Mouse (Mus musculus) midbrain, embryonic 15.5 days (tissue): ENCODE measurements around the gene Nub1. TPM values are rescaled to one million over a fixed set of nuclear protein-coding genes. Genes with fewer than 3 reads are reported as not detected.

Experiments
- ATAC-seq: fragments of 200-750 bp; cut with Nextera tagmentation; replicated peaks from 2 replicates; pipeline ENCODE4 v1.8.0; 2017; ENCODE audit warnings: moderate TSS enrichment
- H3K27ac ChIP-seq: fragments of 300-500 bp; sonication (generic); 2 replicates; pipeline ENCODE4 v1.5.1; 2015; ENCODE audit warnings: mild to moderate bottlenecking, inconsistent platforms
- H3K27me3 ChIP-seq: fragments of 300-500 bp; sonication (generic); replicated peaks from 2 replicates; pipeline ENCODE4 v1.6.1; 2015; ENCODE audit warnings: inconsistent platforms
- H3K36me3 ChIP-seq: fragments of 300-500 bp; sonication (generic); replicated peaks from 2 replicates; pipeline ENCODE4 v1.6.1; 2015; ENCODE audit warnings: inconsistent platforms
- H3K4me1 ChIP-seq: fragments of 300-500 bp; sonication (generic); 2 replicates; pipeline ENCODE4 v1.6.1; 2015; ENCODE audit warnings: inconsistent platforms
- H3K4me2 ChIP-seq: fragments of 300-500 bp; sonication (generic); 2 replicates; pipeline ENCODE4 v1.6.1; 2015; ENCODE audit warnings: inconsistent platforms, mild to moderate bottlenecking, moderate library complexity
- H3K4me3 ChIP-seq: fragments of 300-500 bp; sonication (generic); 2 replicates; pipeline ENCODE4 v1.5.1; 2015; ENCODE audit warnings: mild to moderate bottlenecking, inconsistent platforms
- H3K9ac ChIP-seq: fragments of 300-500 bp; sonication (generic); 2 replicates; pipeline ENCODE4 v1.6.1; 2015; ENCODE audit warnings: mild to moderate bottlenecking, inconsistent platforms
- H3K9me3 ChIP-seq: fragments of 300-500 bp; sonication (generic); 2 replicates; pipeline ENCODE4 v1.6.1; 2016; ENCODE audit warnings: inconsistent platforms
- WGBS: fragments of 180-500 bp; shearing (Covaris S2); methylation state at CpG from one replicate; pipeline ENCODE4 v1.1.7; 2015; ENCODE audit warnings: mixed read lengths; 5-methylcytosine and 5-hydroxymethylcytosine counted together
- polyA plus RNA-seq: library from polyadenylated mRNA; unstranded; fragments of >200 nt; fragmentation: Nextera tagmentation; extraction: Ambion mirVana; gene quantifications from 2 replicates; pipeline ENCODE4 v1.2.1, GENCODE M21; 2015

Gene Nub1
- 47.5 and 48.7 TPM in 2 replicates for polyA plus RNA-seq

GRCm38 (mm10) chr5:24685366-24686093 is at the start of gene Nub1:
Gene Nub1, plus strand, starts transcription at chr5:24685532.
- Histone ChIP-seq H3K9ac (peak within 1 kb of the TSS; percentile 89), H3K4me3 (peak within 1 kb of the TSS; percentile 99), H3K27me3 (no peaks in the 10 kb centered on the region), H3K4me2 (peak within 1 kb of the TSS; percentile 74), H3K27ac (peak within 1 kb of the TSS; percentile 94), H3K36me3 (peaks cover 1% of the 10 kb centered on the region; the same call in 1 of the 2 replicates), H3K9me3 (no peaks in the 10 kb centered on the region), H3K4me1 (peaks cover 16% of the 10 kb centered on the region)
- under 1% methylated on average over 53 of the region's 53 CpGs for WGBS
- peak; percentile 97 for ATAC-seq

- Histone ChIP-seq H3K9me3 (no peaks in the 10 kb centered on the region), H3K4me3 (no peak overlapping the region), H3K4me1 (peaks cover 14% of the 10 kb centered on the region), H3K9ac (no peak overlapping the region), H3K4me2 (no peak overlapping the region), H3K27ac (no peak overlapping the region), H3K36me3 (no peaks in the 10 kb centered on the region), H3K27me3 (no peaks in the 10 kb centered on the region)
- ATAC-seq = no peak
- WGBS = 76% methylated on average over 4 of the region's 4 CpGs
Observed at GRCm38 (mm10) chr5:24636987-24637386, 48.3 kb upstream of the Nub1 start.

GRCm38 (mm10) chr5:24638131-24638530 is 47.2 kb upstream of the Nub1 start:
- Histone ChIP-seq H3K9me3 (no peaks in the 10 kb centered on the region), H3K27me3 (no peaks in the 10 kb centered on the region), H3K4me2 (no peak overlapping the region), H3K36me3 (no peaks in the 10 kb centered on the region), H3K4me1 (peaks cover 14% of the 10 kb centered on the region), H3K9ac (no peak overlapping the region), H3K4me3 (no peak overlapping the region), H3K27ac (no peak overlapping the region)
- 67% methylated on average over 6 of the region's 6 CpGs for WGBS
- ATAC-seq = no peak

DNA sequence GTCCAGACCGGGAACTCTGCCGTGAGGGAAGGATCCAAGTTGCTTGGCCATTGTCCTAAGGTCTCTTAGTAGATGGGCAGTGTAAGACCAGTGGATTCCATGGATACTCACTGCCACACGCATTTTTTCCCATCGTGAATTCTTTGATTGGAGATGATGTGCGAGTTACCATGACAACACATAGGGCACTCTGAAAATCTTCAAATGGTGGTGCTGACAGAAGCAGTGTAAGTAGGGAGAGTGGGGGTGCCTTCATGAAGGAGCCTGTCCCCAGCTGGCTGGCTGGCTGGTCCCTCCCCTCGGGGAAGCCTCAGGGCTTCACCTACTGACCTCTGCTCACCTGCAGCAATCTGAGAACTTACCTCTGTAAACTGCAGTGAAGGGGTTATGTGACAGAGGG is 46.3 kb upstream of the Nub1 start:
- Histone ChIP-seq H3K9me3 (no peaks in the 10 kb centered on the region), H3K27ac (peak overlapping the region; percentile 55; the same call in 1 of the 2 replicates), H3K4me2 (no peak overlapping the region), H3K27me3 (no peaks in the 10 kb centered on the region), H3K4me1 (peaks cover 14% of the 10 kb centered on the region), H3K4me3 (no peak overlapping the region), H3K9ac (no peak overlapping the region), H3K36me3 (no peaks in the 10 kb centered on the region)
- WGBS = 51% methylated on average over 6 of the region's 6 CpGs
- ATAC-seq = peak; percentile 80

- ATAC-seq = no peak
- 85% methylated on average over 1 of the region's 1 CpGs for WGBS
- Histone ChIP-seq H3K36me3 (no peaks in the 10 kb centered on the region), H3K4me3 (no peak overlapping the region), H3K27ac (no peak overlapping the region), H3K4me1 (no peaks in the 10 kb centered on the region), H3K9me3 (no peaks in the 10 kb centered on the region), H3K27me3 (no peaks in the 10 kb centered on the region), H3K9ac (no peak overlapping the region), H3K4me2 (no peak overlapping the region)
Observed at GRCm38 (mm10) chr5:24645454-24645853, 39.9 kb upstream of the Nub1 start.

- H3K4me2 ChIP-seq = no peak overlapping the region
Observed at GRCm38 (mm10) chr5:24649231-24649630, 36.1 kb upstream of the Nub1 start.

DNA sequence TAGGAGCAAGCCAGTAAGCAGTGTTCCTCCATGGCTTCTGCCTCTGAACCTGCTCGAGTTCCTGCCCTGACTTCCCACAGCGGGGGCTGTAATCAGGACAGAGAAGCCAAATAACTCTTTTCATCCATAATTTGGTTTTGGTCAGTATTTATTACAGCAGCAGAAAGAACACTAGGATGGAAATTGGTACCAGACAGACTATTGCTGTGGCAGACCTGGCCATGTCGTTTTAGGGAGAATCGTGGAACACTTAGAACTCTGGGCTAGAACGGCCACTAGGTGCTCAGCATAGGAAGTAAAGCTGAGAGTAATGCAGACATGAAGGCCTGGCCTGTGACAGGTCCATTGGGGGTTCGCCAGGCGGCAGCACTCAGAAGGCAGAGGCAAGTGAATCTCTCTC is 35.6 kb upstream of the Nub1 start:
- Histone ChIP-seq H3K27me3 (no peaks in the 10 kb centered on the region), H3K9ac (no peak overlapping the region), H3K9me3 (no peaks in the 10 kb centered on the region), H3K4me1 (peaks cover 9% of the 10 kb centered on the region), H3K4me3 (no peak overlapping the region), H3K27ac (no peak overlapping the region), H3K4me2 (no peak overlapping the region), H3K36me3 (no peaks in the 10 kb centered on the region)
- WGBS = 81% methylated on average over 7 of the region's 7 CpGs
- ATAC-seq = no peak

More at GRCm38 (mm10) chr5:24649231-24649630, 36.1 kb upstream of the Nub1 start:
- Histone ChIP-seq H3K9me3 (no peaks in the 10 kb centered on the region), H3K36me3 (no peaks in the 10 kb centered on the region), H3K9ac (no peak overlapping the region), H3K4me1 (peaks cover 9% of the 10 kb centered on the region), H3K27ac (no peak overlapping the region), H3K4me3 (no peak overlapping the region), H3K27me3 (no peaks in the 10 kb centered on the region)
- WGBS = 68% methylated on average over 4 of the region's 4 CpGs
- ATAC-seq = no peak

GRCm38 (mm10) chr5:24651356-24651755 is 34.0 kb upstream of the Nub1 start:
- Histone ChIP-seq H3K4me2 (no peak overlapping the region), H3K4me1 (peaks cover 9% of the 10 kb centered on the region), H3K4me3 (no peak overlapping the region), H3K9me3 (no peaks in the 10 kb centered on the region), H3K9ac (no peak overlapping the region), H3K27me3 (no peaks in the 10 kb centered on the region), H3K27ac (no peak overlapping the region), H3K36me3 (no peaks in the 10 kb centered on the region)
- WGBS = 80% methylated on average over 6 of the region's 6 CpGs
- ATAC-seq = 0 out of 2 replicates have a peak, but pooled peaks have one; percentile 2

DNA sequence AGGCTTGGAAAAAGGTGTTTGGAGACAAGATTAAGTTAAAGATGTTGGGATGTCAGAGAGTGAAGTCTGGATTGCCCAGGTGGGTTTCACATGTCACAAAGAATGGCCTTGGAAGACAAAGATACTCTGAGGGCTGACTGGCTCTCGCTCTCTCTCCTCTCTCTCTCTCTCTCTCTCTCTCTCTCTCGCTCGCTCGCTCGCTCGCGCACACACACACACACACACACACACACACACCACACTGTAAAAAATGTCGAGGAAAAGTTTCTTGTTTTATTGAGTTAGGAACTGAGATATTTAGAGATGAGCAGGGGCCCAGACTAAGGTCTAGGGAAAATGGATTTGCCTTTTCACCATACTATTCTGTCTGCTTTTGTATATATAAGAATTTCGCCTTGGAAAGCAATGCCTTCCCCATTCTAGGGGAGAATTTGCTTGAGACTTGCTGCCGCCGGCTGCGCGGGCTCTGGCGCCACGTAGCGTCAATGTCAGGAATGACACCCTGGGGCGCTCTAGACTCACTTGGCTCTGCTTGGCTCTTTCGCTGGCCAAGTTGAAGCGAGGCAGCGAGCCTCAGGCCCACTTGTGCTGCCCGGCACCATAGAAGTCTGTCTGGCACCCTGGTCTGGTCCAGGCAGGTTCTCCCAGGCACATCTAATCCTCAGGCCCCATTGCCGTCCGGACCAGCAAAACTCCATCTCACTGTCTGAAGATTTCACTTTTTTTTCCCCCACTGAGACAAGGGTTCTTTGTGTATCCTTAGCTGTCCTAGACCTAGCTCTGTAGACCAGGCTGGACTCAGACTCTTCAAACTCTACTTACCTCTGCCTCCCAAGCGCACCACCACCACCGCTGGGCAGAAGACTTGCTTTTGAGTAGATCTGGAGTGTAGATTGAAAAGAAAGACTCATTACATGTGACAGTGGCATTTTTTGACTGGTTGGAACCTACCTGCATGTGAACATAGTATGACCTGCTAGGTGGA is 33.3 kb upstream of the Nub1 start:
- no peak overlapping the region for H3K4me2 ChIP-seq
- H3K27me3 ChIP-seq = no peaks in the 10 kb centered on the region
- peak overlapping the region; percentile 42; the same call in 1 of the 2 replicates for H3K27ac ChIP-seq
- peak; percentile 78 for ATAC-seq
- H3K4me3 ChIP-seq = no peak overlapping the region
- H3K36me3 ChIP-seq = no peaks in the 10 kb centered on the region
- WGBS = 32% methylated on average over 25 of the region's 25 CpGs
- no peaks in the 10 kb centered on the region for H3K9me3 ChIP-seq
- peaks cover 9% of the 10 kb centered on the region for H3K4me1 ChIP-seq
- H3K9ac ChIP-seq = no peak overlapping the region

DNA sequence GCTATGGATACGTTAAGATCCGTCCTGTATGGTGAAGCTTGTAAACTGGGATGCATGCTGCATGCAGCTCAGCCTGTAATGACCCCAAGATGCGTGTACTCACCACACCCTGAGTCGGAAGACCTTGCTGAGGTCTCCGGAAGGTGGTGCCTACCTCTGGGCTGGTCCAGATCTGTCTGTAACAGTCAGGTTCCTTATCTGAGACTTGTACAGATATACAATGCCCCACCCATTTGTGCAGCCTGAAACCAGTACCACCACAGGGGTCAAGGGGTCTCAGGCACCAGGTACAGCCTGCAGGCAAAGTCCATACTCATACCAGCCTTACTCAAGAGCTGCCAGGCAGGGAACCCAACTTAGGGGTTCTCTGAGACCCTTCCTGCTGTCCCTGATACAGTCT is 32.6 kb upstream of the Nub1 start:
- Histone ChIP-seq H3K4me2 (no peak overlapping the region), H3K9me3 (no peaks in the 10 kb centered on the region), H3K4me1 (peaks cover 9% of the 10 kb centered on the region), H3K4me3 (no peak overlapping the region), H3K27ac (no peak overlapping the region), H3K36me3 (no peaks in the 10 kb centered on the region), H3K9ac (no peak overlapping the region), H3K27me3 (no peaks in the 10 kb centered on the region)
- peak; percentile 55 for ATAC-seq
- WGBS = 91% methylated on average over 5 of the region's 5 CpGs

DNA sequence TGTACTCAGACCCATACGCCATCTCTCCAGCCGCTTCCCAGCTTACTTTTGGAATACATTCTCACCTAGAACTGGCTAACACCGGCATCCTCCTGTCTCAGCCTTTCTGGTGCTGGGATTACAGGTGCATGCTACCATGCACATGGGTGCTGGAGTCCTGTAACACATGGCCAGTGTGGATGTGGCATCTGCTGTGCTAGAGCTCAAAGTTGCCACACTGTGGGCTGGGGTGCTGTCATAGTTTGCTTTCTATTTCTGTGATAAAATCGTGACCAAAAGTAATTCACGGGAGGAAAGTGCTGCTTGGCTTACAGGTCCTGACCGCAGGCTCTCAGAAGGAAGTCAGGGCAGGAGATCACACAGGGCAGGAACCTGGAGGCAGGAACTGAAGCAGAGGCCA is 30.8 kb upstream of the Nub1 start:
- H3K4me3 ChIP-seq = no peak overlapping the region
- no peak overlapping the region for H3K27ac ChIP-seq
- 86% methylated on average over 6 of the region's 6 CpGs for WGBS
- H3K4me2 ChIP-seq = no peak overlapping the region
- H3K9ac ChIP-seq = no peak overlapping the region
- ATAC-seq = no peak
- peaks cover 9% of the 10 kb centered on the region for H3K4me1 ChIP-seq
- H3K36me3 ChIP-seq = no peaks in the 10 kb centered on the region
- H3K27me3 ChIP-seq = no peaks in the 10 kb centered on the region
- no peaks in the 10 kb centered on the region for H3K9me3 ChIP-seq

GRCm38 (mm10) chr5:24657113-24657512 is 28.2 kb upstream of the Nub1 start:
- H3K4me1 ChIP-seq = peaks cover 2% of the 10 kb centered on the region; the same call in 1 of the 2 replicates
- H3K9ac ChIP-seq = no peak overlapping the region
- no peak overlapping the region for H3K4me2 ChIP-seq
- H3K4me3 ChIP-seq = no peak overlapping the region
- no peaks in the 10 kb centered on the region for H3K9me3 ChIP-seq
- no peaks in the 10 kb centered on the region for H3K27me3 ChIP-seq
- 37% methylated on average over 2 of the region's 2 CpGs for WGBS
- H3K27ac ChIP-seq = no peak overlapping the region
- H3K36me3 ChIP-seq = no peaks in the 10 kb centered on the region
- ATAC-seq = no peak
